Mouse (Mus musculus) brain, embryonic 18.5 days (tissue): Measurements from ENCODE around the gene Idh3a.
"Not testable (repeated sequence)": the region's sequence is repeated elsewhere in the genome, so short reads cannot be mapped to it uniquely, and the experiment has no call there.

Experiments
- DNase-seq: peaks from one replicate; pipeline ENCODE4 v3.0.0-alpha.2; 2012; ENCODE audit warnings: low read depth, low spot score

Idh3a gene

DNA sequence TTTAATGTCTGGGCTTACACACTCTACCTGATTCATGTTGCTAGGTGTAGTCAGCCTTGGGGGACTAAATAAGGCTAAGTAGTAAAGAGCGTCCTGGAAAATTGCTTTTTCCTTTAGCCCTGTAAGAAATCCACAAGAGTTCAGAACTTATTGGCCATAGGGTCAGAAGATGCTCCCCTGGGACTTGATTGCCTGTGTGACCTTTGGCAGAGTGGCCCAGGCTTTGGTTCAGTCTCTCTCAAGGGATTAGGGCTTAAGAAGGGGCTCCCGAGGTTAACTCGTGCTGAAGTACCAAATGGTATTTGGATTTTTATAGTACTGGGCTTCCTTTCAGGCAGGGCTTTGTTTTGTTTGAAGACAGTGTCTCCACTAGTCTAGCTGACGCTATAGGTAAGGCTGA lies 1.7 kb downstream of the Idh3a start:
- no peak for DNase-seq

DNA sequence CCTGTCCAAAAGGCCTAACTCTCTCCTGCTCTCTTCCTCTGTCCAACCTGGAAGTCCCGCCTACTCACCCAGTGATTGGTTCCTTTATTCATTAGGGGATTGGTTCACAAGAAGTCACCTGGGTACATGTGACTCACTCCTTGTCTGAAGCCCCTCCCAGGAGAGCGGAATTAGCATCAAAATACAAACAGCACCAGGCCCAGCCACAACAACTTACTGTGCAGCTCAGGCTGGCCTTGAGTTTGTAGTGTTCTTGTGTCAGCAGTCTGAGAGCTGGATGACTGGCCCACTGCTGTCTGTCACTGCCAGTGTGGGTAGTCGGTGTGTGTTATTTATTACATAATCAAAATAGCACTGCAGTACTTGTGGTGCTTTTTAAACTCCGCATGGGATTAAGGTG lies 7.5 kb downstream of the Idh3a start:
- not testable (repeated sequence) for DNase-seq

DNA sequence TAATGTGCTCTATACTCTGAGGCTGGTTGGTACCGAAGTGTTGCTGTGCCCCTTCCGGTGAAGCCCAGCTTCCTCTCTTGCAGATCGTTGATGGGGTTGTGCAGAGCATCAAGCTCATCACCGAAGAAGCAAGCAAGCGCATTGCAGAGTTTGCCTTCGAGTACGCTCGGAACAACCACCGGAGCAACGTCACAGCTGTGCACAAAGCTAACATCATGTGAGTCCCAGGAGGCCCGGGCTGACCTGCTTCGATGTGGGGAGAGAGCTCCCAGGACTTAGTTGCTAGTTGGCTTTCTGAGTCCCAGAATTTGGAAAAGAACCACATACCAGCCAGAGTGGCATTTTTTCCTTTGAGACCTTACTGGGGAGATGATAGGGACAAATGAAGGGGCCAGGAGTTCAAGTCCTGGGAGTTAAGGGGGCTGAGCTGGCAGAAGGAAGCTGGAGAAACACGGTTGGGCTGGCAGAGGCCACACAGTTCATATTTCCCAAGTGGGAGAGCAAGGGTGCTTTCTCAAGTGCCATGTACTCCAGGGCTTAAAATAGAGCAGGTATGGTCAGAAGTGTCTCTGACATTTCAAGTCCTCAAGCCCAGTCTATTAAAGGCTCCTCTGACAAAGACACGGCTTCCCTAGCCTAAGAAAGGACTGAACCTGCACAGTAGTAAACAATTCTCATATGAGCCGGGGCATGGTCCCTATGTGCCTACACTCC lies 10.8 kb downstream of the Idh3a start:
- DNase-seq, result no peak

DNA sequence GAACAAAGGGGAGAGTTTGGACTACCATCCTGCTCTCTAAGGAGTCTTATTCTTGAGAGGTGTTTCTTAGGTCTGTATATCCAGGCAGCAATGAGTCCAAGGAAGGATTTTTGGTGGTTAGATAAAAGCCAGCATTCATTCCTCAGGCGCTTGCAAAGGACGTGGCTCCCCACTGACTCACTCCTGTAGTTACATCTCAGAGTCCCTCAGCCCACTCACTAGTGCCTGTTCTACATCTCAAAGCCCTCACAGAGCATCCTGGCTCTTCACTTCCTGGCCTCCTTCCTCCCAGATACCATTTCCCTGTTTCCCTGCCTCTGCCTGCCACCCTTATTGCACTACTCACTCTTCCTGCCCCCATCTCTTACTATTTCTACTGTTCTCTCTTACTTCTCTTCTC lies 16.3 kb downstream of the Idh3a start:
- DNase-seq, result no peak

DNA sequence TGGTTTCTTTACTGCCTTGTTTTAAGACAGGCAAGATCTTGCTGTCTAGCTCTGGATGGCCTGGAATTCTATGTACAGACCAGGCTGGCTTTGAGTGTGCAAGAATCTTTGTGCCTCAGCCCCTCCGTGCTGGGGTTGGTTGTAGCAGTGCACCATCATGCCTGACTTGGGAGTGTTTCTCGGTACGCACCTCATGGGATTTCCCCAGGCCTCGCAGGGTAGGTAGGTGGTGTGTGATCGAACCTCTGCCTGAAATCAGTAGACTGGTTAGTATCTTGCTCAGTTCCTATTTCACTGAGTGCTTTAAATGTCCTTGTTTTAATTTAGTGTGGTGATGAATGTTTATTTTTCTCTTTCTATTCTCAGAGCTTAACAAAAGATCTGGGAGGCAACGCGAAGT lies 16.8 kb downstream of the Idh3a start:
- no peak for DNase-seq

DNA sequence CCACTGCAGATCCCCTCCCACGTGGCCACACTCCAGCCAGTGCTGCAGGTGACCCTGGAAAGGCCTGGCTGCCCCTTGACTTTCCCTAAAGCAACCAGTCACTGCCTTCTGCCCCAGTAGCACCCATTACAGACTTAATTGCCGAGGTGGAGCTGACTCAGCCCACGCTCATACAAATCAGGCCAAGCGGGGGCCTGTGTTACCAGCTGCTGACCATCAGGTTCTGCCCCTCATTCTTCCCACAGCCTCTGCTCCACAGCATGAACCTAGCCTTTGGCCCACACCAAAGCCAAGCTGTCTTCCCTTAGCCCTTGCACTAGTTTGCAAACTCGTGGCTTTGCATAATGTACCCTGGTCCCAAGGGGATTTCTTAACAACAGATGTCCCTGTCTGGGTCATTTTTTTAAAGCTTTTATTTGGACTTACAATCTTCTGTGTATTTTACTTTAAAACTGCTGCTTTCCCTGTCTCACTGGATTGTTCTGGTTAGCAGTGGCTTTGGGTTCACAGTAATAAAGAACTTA lies 18.1 kb downstream of the Idh3a start:
- DNase-seq, result no peak

DNA sequence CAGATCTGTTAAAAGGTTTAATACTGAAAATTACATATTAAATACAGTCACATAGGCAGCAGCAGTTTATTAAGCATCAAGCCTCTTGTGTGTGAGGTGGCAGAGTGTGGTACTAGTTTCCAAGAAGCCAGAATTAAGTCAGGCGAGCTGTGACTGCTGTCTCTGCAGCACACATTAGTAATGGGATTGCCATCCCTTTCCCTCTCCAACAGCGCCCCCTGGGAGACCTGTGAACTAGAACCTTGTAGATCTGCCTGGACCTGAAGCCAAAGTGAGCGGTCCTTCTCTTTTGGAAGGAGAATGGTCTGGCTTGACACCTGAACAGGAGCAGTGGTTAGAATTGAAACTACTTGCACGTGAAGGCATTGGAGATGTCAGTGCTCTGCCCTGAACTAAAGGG lies 18.8 kb downstream of the Idh3a start:
- no peak for DNase-seq

DNA sequence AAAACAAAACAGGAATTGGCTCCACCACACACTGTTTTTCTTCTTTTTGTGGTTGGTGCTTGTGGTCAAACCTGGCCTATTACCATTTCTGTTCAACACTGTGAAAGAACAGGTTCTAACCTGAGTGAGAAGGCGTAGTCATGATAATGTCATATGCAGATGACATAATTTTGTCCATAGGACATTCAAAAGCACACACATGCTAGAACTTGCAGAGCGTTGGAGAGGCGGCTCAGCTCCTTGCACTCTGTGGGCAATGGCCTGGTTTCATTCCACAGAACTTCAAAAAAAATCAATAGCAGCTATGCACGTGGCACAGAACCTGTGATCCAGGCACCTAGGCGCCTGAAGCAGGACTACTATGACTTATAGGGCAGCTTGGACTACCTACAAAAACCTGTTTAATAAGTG lies 26.7 kb downstream of the Idh3a start:
- no peak for DNase-seq

DNA sequence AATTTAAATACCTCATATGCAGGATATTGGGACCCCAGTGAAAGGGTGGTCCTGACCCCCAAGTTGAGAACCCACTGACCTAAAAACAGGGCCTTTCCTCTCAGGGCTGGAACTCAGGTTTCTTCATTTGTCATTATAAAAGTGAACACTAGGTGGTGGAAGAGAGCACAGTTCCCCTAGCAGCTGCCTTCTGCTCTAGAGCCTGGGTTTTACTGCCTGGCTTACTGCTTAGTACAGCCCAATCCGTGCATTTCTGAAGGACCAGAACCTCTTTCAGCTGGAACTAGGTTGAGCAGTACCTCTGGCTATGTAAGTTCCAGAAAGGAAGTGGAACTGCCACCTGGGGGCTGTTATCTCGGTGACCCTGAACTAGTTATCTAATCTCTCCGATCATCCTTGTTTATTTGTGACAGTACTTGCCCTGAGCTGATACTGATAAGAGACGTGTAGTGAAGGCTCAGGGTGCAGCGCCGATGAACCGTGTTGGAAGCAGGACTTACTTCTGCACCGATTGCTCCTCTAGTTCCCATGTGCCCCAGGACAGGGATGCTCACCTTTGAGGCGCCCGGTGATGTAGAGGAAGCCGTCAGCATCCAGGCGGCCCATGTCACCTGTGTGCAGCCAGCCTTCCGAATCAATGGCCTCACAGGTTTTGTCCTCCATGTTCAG lies 28.2 kb downstream of the Idh3a start:
- DNase-seq, result no peak

DNA sequence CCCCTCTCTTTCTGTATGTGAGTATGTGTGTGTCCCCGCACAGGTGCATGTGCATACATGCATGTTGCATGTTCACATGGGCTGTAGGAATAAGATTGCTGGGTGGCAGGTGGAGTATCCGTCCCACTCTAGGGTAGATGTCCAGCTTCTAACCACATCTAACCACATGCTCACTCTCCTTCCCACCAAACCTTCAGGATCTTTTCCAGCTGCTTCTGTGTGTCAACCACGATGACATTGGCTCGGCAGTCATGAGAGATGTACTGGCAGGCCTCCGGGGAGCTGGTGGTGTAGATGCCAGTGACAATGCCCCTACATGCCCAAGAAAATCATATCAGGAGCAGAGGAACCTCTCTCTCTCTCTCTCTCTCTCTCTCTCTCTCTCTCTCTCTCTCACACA lies 41.1 kb downstream of the Idh3a start:
- no peak for DNase-seq

DNA sequence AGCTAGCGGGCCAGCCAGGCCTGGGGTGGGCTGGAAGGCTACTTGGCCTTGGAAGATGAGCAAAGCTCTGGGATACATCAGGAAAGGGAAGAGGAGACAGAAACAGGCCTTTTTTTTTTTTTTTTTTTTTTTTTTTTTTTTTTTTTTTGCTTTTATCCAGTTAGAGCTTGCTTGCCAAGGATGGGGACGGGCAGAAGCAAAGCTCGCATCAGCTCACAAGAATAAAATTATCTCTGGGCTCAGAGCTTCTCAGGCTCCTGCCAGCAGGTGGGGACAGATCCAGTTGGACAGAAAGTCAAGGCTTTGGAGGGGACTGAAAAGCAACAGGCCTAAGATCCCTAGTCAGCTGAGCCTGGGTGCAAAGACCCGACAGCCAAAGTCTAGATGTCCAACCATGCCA lies 42.6 kb downstream of the Idh3a start:
- DNase-seq, result no peak

DNA sequence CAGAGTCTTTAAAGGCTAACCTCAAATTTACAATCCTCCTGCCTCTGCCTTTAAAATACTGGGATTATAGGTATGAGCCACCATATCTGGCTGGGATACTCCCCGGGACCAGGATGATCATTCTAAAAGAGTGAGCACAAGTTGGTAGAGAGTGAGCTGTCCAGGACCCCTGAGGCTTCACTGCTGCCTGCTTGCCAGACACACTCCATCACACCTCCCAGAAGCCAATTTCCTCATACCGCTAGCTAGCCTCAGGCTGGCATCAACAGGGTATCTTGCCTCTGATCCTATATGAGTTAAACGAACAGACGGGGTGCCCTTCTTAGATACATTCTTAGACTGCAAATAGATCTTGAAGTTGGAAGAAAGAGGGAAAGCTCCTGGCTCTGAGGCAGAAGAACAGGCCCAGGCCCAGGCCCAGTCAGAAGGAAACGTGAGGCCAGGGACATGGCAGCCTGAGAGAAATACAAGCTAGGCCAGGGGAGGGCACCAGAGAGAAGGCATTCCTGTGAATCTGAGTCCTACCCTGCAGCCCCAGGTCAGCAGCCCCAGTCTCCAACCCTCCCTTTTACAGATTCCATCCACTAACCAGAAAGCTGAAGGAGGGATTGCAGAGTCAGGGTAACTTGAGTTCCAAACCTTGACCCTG lies 43.6 kb downstream of the Idh3a start:
- DNase-seq, result peak; percentile 6

DNA sequence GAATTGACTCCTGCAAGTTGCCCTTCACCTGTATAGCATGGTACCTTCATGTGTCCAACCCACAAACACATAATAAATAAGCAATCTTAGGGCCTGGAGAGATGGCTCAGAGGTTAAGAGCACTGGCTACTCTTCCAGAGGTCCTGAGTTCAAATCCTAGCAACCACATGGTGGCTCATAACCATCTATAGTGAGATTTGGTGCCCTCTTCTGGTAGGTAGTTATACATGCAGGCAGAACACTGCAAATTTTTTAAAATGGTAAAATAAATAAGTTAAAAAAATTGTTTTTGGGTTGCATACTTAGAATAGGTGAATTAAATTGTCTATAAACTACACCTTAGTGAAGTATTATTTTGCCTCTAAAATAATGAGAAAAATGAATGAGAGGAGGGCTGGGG lies 44.8 kb downstream of the Idh3a start:
- DNase-seq, result no peak

DNA sequence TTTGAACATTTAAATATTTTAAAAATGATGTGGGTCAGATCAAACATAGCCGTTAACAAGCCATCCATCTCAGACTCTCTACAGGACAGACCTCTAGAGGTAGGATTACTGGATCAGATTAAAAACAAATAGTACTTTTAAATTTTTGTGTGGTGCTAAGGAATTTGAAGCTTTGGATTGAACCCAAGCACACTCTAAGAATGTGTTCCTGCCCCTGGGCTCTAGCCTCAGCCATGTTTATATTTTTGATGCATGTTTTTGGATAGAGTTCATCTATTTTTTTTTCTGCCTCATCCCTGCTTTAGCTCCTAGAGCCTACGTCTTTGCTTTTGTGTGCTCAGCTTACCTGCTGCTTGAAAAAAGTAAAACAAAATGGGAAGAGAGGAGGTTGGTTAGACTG lies 47.3 kb downstream of the Idh3a start:
- DNase-seq, result no peak

DNA sequence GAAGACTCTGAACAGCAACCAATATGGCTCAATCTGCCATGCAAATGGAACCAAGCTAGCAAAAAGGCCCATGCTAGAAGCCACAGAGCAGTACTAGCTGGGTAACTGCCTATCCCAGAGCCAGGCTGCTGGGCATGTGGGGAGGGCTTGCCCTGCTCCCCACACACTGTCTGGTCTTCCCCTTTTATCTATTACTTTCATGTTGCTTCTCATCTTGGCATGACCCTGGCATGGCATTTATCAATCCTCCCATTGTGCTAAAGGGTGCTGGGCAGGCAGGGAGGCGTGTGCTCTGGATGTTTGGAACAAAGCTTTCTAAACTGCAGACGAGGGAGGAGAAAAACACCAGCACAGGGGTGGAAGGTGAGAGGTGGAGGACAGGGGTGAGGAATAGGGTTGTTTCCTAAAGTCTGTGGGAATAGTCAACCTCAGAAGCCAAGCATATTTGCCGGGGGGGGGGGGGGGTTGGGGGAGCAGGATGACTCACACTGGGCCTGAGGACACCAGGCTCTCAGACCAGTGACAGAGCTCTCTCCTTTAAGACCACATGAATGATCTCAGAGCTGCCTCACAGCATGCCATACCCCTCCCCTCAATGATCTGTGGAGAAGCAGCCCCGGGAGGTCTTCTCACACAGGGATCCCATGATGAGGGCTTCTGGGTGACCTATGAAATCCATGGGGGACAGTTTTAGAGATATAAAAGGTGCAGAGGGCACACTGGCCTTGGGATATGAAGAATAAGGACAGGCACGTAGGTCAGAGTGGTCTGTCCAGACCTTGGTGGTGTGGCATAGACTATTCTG lies 51.6 kb downstream of the Idh3a start:
- DNase-seq, result no peak

DNA sequence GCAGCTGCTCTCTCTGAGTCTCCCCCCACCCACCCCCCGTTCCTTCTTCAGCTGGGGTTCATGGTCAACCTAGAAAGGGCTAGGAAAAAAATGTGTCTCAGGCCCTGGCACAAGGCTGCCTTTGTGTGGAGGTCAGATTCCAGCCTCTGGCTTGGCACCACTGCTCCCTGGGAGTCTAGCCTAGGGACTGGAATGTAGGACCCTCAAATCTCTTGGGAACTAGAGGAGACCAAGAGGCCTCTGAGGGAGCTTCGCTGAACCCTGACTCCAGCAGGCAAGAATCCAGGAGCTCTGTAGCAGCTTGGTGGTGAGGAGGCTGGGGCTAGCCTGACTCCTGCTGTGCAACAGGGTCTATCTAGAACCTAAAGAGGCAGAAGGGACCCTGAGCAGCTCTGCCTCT lies 53.1 kb downstream of the Idh3a start:
- DNase-seq, result no peak

DNA sequence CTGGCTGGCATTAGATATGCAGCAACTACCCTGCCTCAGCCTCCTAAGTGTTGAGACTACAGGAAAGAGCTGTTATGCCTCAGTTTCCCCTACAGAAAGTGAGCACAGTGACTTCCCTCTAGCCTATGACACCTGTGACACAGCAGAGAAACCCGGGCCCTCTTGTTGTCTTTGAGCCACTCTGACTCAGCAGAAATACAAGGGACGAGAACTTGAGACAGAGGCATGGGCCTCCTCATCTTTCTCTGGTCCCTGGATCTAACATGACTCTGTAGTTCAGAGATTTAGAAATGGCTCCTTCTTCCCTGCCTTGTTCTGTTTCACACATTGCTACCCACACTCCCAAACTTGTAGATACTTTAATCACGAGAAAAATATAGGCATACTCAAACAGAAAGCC lies 55.4 kb downstream of the Idh3a start:
- no peak for DNase-seq

DNA sequence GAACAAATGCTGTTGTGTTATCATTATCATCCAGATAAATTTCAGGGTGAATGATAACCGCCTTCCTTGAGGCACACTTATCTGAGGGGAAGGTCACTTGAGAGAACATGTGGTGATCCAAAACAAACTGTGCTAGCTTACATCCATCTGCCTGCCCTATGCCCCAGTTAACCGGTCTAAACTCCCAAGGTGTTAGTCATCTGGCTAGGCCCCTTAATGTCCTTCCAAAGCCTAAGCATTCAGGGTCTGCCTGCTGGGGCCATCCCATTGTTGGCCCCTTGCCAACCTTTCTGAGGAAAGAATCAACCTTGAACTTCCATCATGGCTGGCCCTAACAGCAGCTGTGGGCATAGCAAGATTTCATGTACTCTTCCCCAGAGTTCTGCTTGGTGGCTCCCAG lies 56.0 kb downstream of the Idh3a start:
- DNase-seq, result no peak

DNA sequence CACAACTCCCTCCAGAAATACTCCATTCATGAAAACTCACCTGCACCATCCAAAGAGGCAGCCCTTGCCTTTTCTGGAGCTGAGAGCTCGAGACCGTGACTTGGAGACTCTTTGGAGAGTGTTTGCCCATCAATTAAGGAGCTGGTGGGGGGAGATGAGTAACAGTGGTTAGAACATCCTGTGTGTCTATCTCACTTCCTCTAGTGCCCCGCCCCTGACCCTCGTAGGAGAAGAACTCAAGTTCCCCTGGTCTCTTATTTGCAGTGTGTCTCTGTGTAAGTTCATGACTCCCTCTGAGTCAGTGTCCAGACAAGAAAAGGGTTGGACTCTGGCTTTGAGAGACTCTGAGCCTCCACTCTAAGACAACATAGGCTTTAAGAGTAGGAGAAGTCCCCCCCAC lies 56.4 kb downstream of the Idh3a start:
- DNase-seq, result no peak

DNA sequence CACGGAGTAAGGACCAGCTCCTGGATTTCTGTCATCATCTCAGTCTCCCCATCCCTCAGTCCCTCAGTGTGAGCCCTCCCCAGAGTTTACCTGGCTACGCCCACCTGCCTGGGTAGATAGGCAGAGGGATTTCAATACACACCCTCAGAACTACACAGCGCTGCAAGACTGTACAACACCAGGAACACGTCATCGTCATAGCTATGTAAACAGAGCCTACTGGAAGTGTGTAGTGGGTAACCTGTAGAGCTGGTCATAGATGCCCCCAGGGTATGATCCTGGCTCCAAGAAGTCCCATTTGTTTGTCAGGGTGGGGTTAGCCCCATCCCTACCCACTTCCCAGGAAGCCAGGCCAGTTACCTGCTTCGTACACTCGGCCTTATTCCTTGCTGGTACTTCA lies 57.0 kb downstream of the Idh3a start:
- no peak for DNase-seq

DNA sequence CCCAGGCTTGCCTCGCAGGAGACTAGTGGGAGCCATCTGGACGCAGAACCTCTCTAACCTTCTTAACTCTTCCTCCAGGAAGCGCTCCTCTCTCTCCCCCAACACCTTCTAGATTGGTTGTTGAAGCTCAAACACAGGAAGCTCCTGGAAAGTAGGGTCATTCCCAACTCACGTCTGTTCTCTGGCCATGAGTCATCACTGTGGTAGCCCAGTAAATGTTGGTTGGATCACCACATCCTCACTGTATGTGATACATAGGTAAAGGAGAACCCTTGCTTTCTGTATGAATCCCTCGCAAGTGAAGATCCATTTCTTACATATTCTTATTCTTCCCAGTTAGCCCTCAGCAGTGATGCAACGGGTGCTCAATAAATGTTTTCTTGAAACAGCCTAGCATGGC lies 59.4 kb downstream of the Idh3a start:
- DNase-seq, result no peak

DNA sequence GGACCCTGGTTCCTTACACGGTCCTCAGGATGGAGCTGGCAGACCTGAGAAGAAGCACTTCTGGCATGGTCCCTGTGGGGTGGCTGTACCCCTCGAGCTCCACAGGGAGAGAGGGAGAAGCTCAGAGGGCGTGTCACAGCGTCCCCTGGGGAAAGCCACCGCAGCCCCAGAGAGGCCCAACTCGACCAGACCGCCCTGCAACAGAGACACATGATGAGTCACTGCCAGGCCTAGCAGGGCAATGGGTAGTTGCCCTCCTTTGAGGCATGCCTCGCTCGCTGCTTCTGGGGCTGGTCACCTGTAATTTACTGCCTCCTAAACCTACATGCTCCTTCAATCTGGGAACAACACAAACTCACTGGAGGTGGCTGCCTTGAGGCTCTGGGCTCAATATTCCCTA lies 60.1 kb downstream of the Idh3a start:
- no peak for DNase-seq
